Mouse (Mus musculus): ENCODE data around the gene St3gal6. TPM values are rescaled to one million over a fixed set of nuclear protein-coding genes. Genes with fewer than 3 reads are reported as not detected.

St3gal6 gene
- polyA plus RNA-seq, 1 experiment = 38.8 TPM

DNA sequence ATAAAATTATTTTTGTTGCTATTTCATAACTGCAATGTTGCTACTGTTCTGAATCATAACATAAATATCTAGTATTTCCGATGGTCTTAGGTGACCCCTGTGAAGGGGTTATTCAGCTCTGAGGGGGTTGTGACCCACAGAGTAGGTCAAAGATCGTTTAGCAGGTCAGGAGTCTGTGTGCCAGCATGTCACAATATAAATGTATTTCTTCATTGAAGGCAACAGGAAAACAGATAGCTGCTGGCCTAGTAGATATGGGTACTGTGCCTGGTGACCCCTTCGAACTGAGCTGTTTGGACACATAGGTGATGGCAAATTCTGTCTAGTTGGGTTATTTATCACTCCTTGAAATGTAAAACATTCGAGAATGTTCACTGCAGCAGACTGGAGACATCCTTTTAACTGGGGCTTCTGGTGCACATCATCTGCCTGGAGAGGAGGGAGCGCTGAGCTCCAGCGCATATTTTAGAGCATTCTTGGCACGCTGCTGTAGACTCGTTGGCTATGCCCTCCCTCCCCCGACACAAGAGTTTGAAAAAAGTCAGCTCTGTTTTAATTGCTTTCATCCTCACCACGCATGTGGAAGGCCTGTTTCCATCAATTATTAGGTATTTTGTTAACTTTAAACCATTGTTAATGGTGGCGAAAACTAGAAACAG is 102.2 kb downstream of the St3gal6 start:
- WGBS = 35% methylated on average over 11 of the region's 11 CpGs
- peaks cover 3% of the 10 kb centered on the region; the same call in 1 of the 2 replicates for H3K4me1 ChIP-seq (ENCODE audit: control insufficient read depth, insufficient read depth, low read length)
- no peak for TF ChIP-seq POLR2A (IDR thresholded peaks at IDR 0.05; ENCODE audit: borderline replicate concordance, extremely low read depth, low read depth, low read length)
- TF ChIP-seq CTCF (IDR thresholded peaks at IDR 0.05; ENCODE audit: insufficient read depth, low read length) = no peak
- no peak overlapping the region for H3K4me3 ChIP-seq (replicated peaks; ENCODE audit: extremely low read depth, low read depth, low read length)
- DNase-seq = no peak

Other genes starting within 250 kb of the St3gal6 start
- gene Dcbld2, start 115.8 kb downstream of the St3gal6 start, polyA plus RNA-seq (2012; rRNA removed) = 10.6 and 14.0 TPM in 2 replicates
- gene Gm813, start 92.7 kb upstream of the St3gal6 start, polyA plus RNA-seq (2012; rRNA removed) = not detected in 2 replicates
- gene E330017A01Rik, start 114.5 kb upstream of the St3gal6 start, polyA plus RNA-seq (2012; rRNA removed) = not detected in 2 replicates
- 11.5 and 12.3 TPM in 2 replicates for gene Cpox, start 146.0 kb upstream of the St3gal6 start, polyA plus RNA-seq (2012; rRNA removed)
- gene Gpr15, start 194.8 kb upstream of the St3gal6 start, polyA plus RNA-seq (2012; rRNA removed) = 0.09 and 0.31 TPM in 2 replicates
- 49.8 and 72.9 TPM in 2 replicates for gene Cldnd1, start 203.7 kb upstream of the St3gal6 start, polyA plus RNA-seq (2012; rRNA removed)
- gene Olfr172, start 238.9 kb upstream of the St3gal6 start, polyA plus RNA-seq (2012; rRNA removed) = not detected in 2 replicates

Data from lung, adult 2 months (tissue).